Mouse (Mus musculus): ENCODE results near the gene Nav2. TPM values are rescaled to one million over a fixed set of nuclear protein-coding genes. Genes with fewer than 3 reads are reported as not detected.
A peak's percentile ranks its signal among the peaks of the same experiment; 100 is the strongest.

Gene Nav2
- total and polyA plus RNA-seq, 3 experiments = 2.0 to 2.7 TPM; not detected in 1

DNA sequence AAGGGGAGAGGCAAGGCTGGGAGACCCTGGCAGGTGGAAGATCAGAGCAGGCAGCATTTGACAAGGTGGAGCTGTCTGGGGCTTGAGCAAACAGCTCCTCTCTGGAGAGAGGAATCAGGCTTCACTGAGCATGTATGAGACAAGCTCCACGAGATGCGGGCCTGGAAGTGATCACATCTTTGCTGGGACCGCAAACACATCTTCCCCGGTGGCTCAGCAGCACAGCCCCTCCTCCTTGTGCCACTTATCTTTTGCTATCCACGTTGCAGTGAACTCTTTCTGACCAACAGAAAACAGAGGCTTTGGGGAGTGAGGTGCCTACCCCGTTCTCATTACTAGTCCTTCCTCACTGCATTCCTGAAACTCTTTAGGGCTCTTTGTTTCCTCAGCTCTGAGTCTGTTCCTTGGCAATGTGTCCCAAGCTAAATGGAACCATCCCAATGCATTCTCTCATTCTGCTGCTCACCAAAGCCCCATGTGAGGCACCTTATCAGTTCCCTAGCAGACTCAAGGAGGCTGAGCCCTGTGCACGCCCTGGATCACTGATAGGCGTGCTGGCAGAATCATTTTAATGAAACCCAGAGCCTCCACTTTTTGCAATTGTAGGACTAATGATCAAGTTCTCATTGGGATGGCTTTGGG is 83.5 kb downstream of the Nav2 start:
- peaks cover 0 to 16% of the 10 kb centered on the region in 2 experiments; a peak in 2 of 4 replicates for H3K36me3 ChIP-seq (ENCODE audit: control insufficient read depth in 1 of 2, insufficient read depth in 2 of 2, low read length in 2 of 2)
- peak overlapping the region; percentile 88 for H3K27ac ChIP-seq (ENCODE audit: control insufficient read depth, low read depth, low read length)
- no peaks in the 10 kb centered on the region for H3K27me3 ChIP-seq (ENCODE audit: control insufficient read depth in 1 of 2, insufficient read depth in 2 of 2, low read length in 2 of 2)
- H3K9ac ChIP-seq (ENCODE audit: control insufficient read depth, low read depth, low read length, poor library complexity, severe bottlenecking) = no peak overlapping the region
- DNase-seq (ENCODE audit: low read depth, low spot score) = peak; percentile 88
- no peaks in the 10 kb centered on the region for H3K79me2 ChIP-seq (ENCODE audit: control insufficient read depth, insufficient read depth, low read length, poor library complexity)
- H3K4me1 ChIP-seq (ENCODE audit: control insufficient read depth in 1 of 2, insufficient read depth in 2 of 2, low read length in 2 of 2) = peaks cover 4 to 19% of the 10 kb centered on the region in 2 experiments; a peak in 3 of 4 replicates
- peak overlapping the region in 1 of 2 experiments; percentile 34; a peak in 1 of 4 replicates for H3K4me3 ChIP-seq (ENCODE audit: control insufficient read depth in 1 of 2, insufficient read depth in 1 of 2, low read depth in 2 of 2, low read length in 2 of 2)
- no peaks in the 10 kb centered on the region for H3K9me3 ChIP-seq (replicated peaks; ENCODE audit: insufficient read depth, low read length)
- no peak for TF ChIP-seq USF2 (IDR thresholded peaks at IDR 0.05; ENCODE audit: borderline replicate concordance in 1 of 2, insufficient read depth in 1 of 2, low read depth in 1 of 2, low read length in 2 of 2)
- TF ChIP-seq RAD21 (IDR thresholded peaks at IDR 0.05; ENCODE audit: low read depth, low read length) = no peak
- TF ChIP-seq CHD2 (IDR thresholded peaks at IDR 0.05; ENCODE audit: low read length) = no peak
- no peak for TF ChIP-seq GABPA (IDR thresholded peaks at IDR 0.05; ENCODE audit: low read depth, low read length)
- no peak for TF ChIP-seq ZNF384 (IDR thresholded peaks at IDR 0.05; ENCODE audit: low read depth, low read length)
- TF ChIP-seq SIN3A (IDR thresholded peaks at IDR 0.05; ENCODE audit: low read length) = peak; percentile 48
- TF ChIP-seq GATA1 (IDR thresholded peaks at IDR 0.05; ENCODE audit: low read depth, low read length) = peak; percentile 92
- no peak for TF ChIP-seq HCFC1 (IDR thresholded peaks at IDR 0.05; ENCODE audit: low read depth, low read length)
- no peak for TF ChIP-seq JUND (IDR thresholded peaks at IDR 0.05; ENCODE audit: low read depth, low read length)
- no peak for TF ChIP-seq POLR2A (IDR thresholded peaks at IDR 0.05; ENCODE audit: control insufficient read depth in 1 of 2, insufficient read depth in 1 of 2, low read depth in 1 of 2, low read length in 2 of 2, poor library complexity in 1 of 2)
- peak; percentile 28; the same call in 1 of the 2 replicates for TF ChIP-seq ETS1 (IDR thresholded peaks at IDR 0.05; ENCODE audit: low read depth, low read length)
- TF ChIP-seq ZKSCAN1 (IDR thresholded peaks at IDR 0.05; ENCODE audit: low read depth, low read length) = no peak
- no peak for TF ChIP-seq POLR2AphosphoS2 (IDR thresholded peaks at IDR 0.05; ENCODE audit: low read length)
- TF ChIP-seq TBP (IDR thresholded peaks at IDR 0.05; ENCODE audit: low read depth, low read length) = 0 out of 2 replicates have a peak, but pooled peaks have one; percentile 58
- no peak for TF ChIP-seq ELF1 (IDR thresholded peaks at IDR 0.05; ENCODE audit: low read depth, low read length)
- no peak for TF ChIP-seq ZMIZ1 (IDR thresholded peaks at IDR 0.05; ENCODE audit: low read depth, low read length)
- no peak for TF ChIP-seq NELFE (IDR thresholded peaks at IDR 0.05; ENCODE audit: low read depth, low read length)
- TF ChIP-seq NRF1 (IDR thresholded peaks at IDR 0.05; ENCODE audit: insufficient read depth, low read depth, low read length, poor library complexity, severe bottlenecking) = 0 out of 2 replicates have a peak, but pooled peaks have one; percentile 13
- 0 out of 2 replicates have a peak, but pooled peaks have one; percentile 60 for TF ChIP-seq UBTF (IDR thresholded peaks at IDR 0.05; ENCODE audit: borderline replicate concordance, insufficient read depth, low read depth, low read length)
- TF ChIP-seq MAX (IDR thresholded peaks at IDR 0.05; ENCODE audit: low read length) = no peak
- no peak for TF ChIP-seq CHD1 (IDR thresholded peaks at IDR 0.05; ENCODE audit: low read depth, low read length)
- TF ChIP-seq E2F4 (IDR thresholded peaks at IDR 0.05; ENCODE audit: borderline replicate concordance, low read depth, low read length) = no peak
- TF ChIP-seq SMC3 (IDR thresholded peaks at IDR 0.05; ENCODE audit: low read depth, low read length) = no peak
- TF ChIP-seq MEF2A (IDR thresholded peaks at IDR 0.05; ENCODE audit: extremely low read depth, insufficient replicate concordance, low read depth, low read length, poor library complexity, severe bottlenecking) = no peak
- TF ChIP-seq CTCF (IDR thresholded peaks at IDR 0.05 in 2 of 3, conservative IDR thresholded peaks at IDR 0.05 in 1 of 3; ENCODE audit: control insufficient read depth in 1 of 3, insufficient read depth in 1 of 3, low read depth in 2 of 3, low read length in 3 of 3, poor library complexity in 1 of 3, severe bottlenecking in 1 of 3) = no peak
- TF ChIP-seq MYB (IDR thresholded peaks at IDR 0.05; ENCODE audit: low read depth, low read length) = no peak
- no peak for TF ChIP-seq POLR2AphosphoS5 (IDR thresholded peaks at IDR 0.05; ENCODE audit: borderline replicate concordance, low read depth, low read length)
- TF ChIP-seq EP300 (IDR thresholded peaks at IDR 0.05; ENCODE audit: low read depth in 1 of 2, low read length in 2 of 2) = peak; percentile 83 to 84
- no peak for TF ChIP-seq USF1 (IDR thresholded peaks at IDR 0.05; ENCODE audit: low read depth, low read length)
- TF ChIP-seq RCOR1 (IDR thresholded peaks at IDR 0.05; ENCODE audit: low read depth, low read length) = peak; percentile 26; the same call in 1 of the 2 replicates
- peak; percentile 57 for TF ChIP-seq MXI1 (IDR thresholded peaks at IDR 0.05; ENCODE audit: low read depth, low read length)
- TF ChIP-seq MAFK (IDR thresholded peaks at IDR 0.05; ENCODE audit: borderline replicate concordance, low read depth, low read length) = no peak
- peak; percentile 92 for TF ChIP-seq TAL1 (IDR thresholded peaks at IDR 0.05; ENCODE audit: low read length)
- TF ChIP-seq BHLHE40 (IDR thresholded peaks at IDR 0.05; ENCODE audit: borderline replicate concordance, low read depth, low read length) = peak; percentile 68; the same call in 1 of the 2 replicates
- TF ChIP-seq ZC3H11A (IDR thresholded peaks at IDR 0.05; ENCODE audit: low read depth, low read length) = no peak
- no peak for TF ChIP-seq KAT2A (conservative IDR thresholded peaks at IDR 0.05; ENCODE audit: low read depth, low read length)

Data from MEL (cell line).